In the genomic region with DNA sequence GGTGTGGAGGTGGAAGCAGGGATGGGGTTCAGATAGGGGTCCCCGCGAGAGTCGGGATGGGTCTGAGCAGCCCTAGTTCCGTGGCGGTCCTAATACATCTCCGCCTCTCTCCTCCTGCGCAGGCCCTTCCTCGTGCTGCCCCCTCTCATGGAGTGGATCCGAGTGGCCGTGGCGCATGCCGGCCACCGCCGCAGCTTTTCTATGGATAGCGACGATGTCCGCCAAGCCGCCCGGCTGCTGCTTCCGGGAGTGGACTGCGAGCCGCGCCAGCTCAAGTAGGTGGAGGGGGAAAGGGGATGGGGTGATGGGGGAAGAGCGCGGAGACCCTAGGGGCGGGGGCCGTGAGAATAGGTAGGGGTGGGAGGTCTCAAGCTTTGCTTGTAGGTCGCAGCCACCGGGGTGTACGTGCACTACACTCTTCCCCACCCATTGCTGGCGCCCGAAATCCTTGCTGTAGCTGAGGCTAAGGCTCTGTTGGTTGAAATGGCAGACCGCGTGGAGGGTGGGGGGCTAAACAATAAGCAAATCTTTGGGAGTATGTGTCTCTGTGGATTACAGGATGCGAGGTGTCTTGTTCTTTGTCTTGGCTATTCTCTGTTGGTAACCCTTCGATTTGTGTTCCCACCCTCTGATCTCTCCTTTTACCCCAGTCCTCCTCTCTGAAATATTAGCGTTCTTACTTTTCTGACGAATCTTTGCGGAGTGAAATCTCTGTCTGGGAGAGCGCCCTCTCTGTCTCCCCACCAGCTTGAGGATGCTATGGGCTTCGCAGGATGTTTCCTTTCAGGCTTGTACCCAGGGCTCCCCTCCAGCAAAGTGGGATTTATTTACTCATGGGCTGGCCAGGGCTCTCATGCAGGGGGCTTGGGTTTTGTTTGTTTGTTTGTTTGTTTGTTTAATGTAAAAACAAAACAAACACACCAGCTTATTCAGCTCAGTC, we compare ENCODE assay signal across 8 mouse cellular contexts.
DNase-seq lines count a peak whose midpoint lies in the region; ATAC-seq and TF ChIP-seq lines count a peak whose summit lies in the region.

No protein-coding gene starts in this region.

- H3K4me1 ChIP-seq in brown adipose tissue, adult 24 weeks (ENCODE audit: control insufficient read depth, insufficient read depth, insufficient read length, low read length) = peaks cover 5% of the 10 kb centered on the region; the same call in 1 of the 2 replicates
- H3K4me1 ChIP-seq in forebrain, embryonic 13.5 days = peaks cover 9% of the 10 kb centered on the region
- H3K4me1 ChIP-seq in intestine, embryonic 15.5 days (replicated peaks) = peaks cover 14% of the 10 kb centered on the region; the same call in 1 of the 2 replicates
- H3K4me1 ChIP-seq in midbrain, postnatal 0 days (ENCODE audit: insufficient read depth, low read length) = peaks cover 8% of the 10 kb centered on the region

- no peaks in the 10 kb centered on the region for H3K27me3 ChIP-seq in forebrain, embryonic 13.5 days
- peaks cover 3% of the 10 kb centered on the region; the same call in 1 of the 2 replicates for H3K27me3 ChIP-seq in intestine, embryonic 15.5 days (replicated peaks)
- no peaks in the 10 kb centered on the region for H3K27me3 ChIP-seq in midbrain, postnatal 0 days (ENCODE audit: insufficient read depth, low read length)

- no peak for DNase-seq in layer of hippocampus, adult 2 months (ENCODE audit: low spot score in 2 of 2)
- no peak for DNase-seq in layer of hippocampus, adult 11-12 months (ENCODE audit: low spot score)
- DNase-seq in midbrain, postnatal 0 days (ENCODE audit: low spot score) = peak; percentile 61
- no peak for DNase-seq in layer of hippocampus, adult 9-10 months (ENCODE audit: low spot score)

- peak; percentile 76 for ATAC-seq in forebrain, embryonic 13.5 days
- peak; percentile 61 for ATAC-seq in intestine, embryonic 15.5 days
- ATAC-seq in midbrain, postnatal 0 days (ENCODE audit: low FRiP score) = peak; percentile 78
- no peak for ATAC-seq in activated CD4-positive, CD25-positive, alpha-beta regulatory T cell, adult 4 months

- peak; percentile 30 for TF ChIP-seq CTCF in layer of hippocampus, adult 2 months (conservative IDR thresholded peaks at IDR 0.05)
- TF ChIP-seq CTCF in midbrain, postnatal 0 days (IDR thresholded peaks at IDR 0.05) = peak; percentile 65

- WGBS in forebrain, embryonic 13.5 days = under 1% methylated on average over 41 of the region's 41 CpGs
- 1% methylated on average over 41 of the region's 41 CpGs for WGBS in intestine, embryonic 15.5 days
- under 1% methylated on average over 35 of the region's 41 CpGs for WGBS in midbrain, postnatal 0 days

- H3K9ac ChIP-seq in forebrain, embryonic 13.5 days = peak overlapping the region; percentile 70
- H3K9ac ChIP-seq in intestine, embryonic 15.5 days = peak overlapping the region; percentile 48
- H3K9ac ChIP-seq in midbrain, postnatal 0 days (replicated peaks; ENCODE audit: low read length, poor library complexity, severe bottlenecking) = peak overlapping the region; percentile 69

- H3K4me3 ChIP-seq in layer of hippocampus, adult 2 months = peak overlapping the region; percentile 49
- H3K4me3 ChIP-seq in brown adipose tissue, adult 24 weeks (ENCODE audit: insufficient read depth, low read depth, low read length) = peak overlapping the region; percentile 16; the same call in 1 of the 2 replicates
- H3K4me3 ChIP-seq in forebrain, embryonic 13.5 days = peak overlapping the region; percentile 48
- H3K4me3 ChIP-seq in intestine, embryonic 15.5 days (replicated peaks) = peak overlapping the region; percentile 44
- peak overlapping the region; percentile 50 for H3K4me3 ChIP-seq in midbrain, postnatal 0 days (ENCODE audit: low read depth, low read length)

- no peaks in the 10 kb centered on the region for H3K36me3 ChIP-seq in forebrain, embryonic 13.5 days (ENCODE audit: poor library complexity, severe bottlenecking)
- H3K36me3 ChIP-seq in intestine, embryonic 15.5 days = no peaks in the 10 kb centered on the region
- H3K36me3 ChIP-seq in midbrain, postnatal 0 days (ENCODE audit: insufficient read depth, low read length) = no peaks in the 10 kb centered on the region

- H3K27ac ChIP-seq in layer of hippocampus, adult 2 months = 0 out of 2 replicates have a peak overlapping the region, but pooled peaks have one; percentile 25
- no peak overlapping the region for H3K27ac ChIP-seq in brown adipose tissue, adult 24 weeks (replicated peaks; ENCODE audit: low read depth, low read length)
- no peak overlapping the region for H3K27ac ChIP-seq in forebrain, embryonic 13.5 days
- H3K27ac ChIP-seq in intestine, embryonic 15.5 days = no peak overlapping the region
- peak overlapping the region; percentile 74 for H3K27ac ChIP-seq in midbrain, postnatal 0 days (ENCODE audit: low read depth, low read length)

- H3K4me2 ChIP-seq in forebrain, embryonic 13.5 days = peak overlapping the region; percentile 82
- peak overlapping the region; percentile 96 for H3K4me2 ChIP-seq in intestine, embryonic 15.5 days (replicated peaks)
- H3K4me2 ChIP-seq in midbrain, postnatal 0 days (ENCODE audit: low read depth, low read length, poor library complexity, severe bottlenecking) = peak overlapping the region; percentile 82

- no peaks in the 10 kb centered on the region for H3K9me3 ChIP-seq in forebrain, embryonic 13.5 days (replicated peaks)
- no peaks in the 10 kb centered on the region for H3K9me3 ChIP-seq in intestine, embryonic 15.5 days
- no peaks in the 10 kb centered on the region for H3K9me3 ChIP-seq in midbrain, postnatal 0 days (ENCODE audit: low read length)

Comparison
In these comparisons a context has a peak if more than half of its experiments do, and no peak if none do; other contexts are left out.
1. H3K27ac ChIP-seq: peak in layer of hippocampus, adult 2 months (single experiment) and midbrain, postnatal 0 days (single experiment); none in brown adipose tissue, adult 24 weeks (single experiment), forebrain, embryonic 13.5 days (single experiment) and intestine, embryonic 15.5 days (single experiment).
2. Peak in every context shown above with its lines, with median percentiles within 50 percentile points of each other: H3K4me3 ChIP-seq, H3K4me2 ChIP-seq and H3K9ac ChIP-seq.